Mouse (Mus musculus): ENCODE results near the gene Phldb2.

The Phldb2 gene

GRCm38 (mm10) chr16:45953394-45953793 lies at the start of gene Phldb2:
Gene Phldb2, minus strand, starts transcription at chr16:45953598.
- peak; percentile 26 for DNase-seq (ENCODE audit: low spot score)

- DNase-seq (ENCODE audit: low spot score) = no peak
These were observed 48.3 kb upstream of the Phldb2 start for GRCm38 (mm10) chr16:46001550-46002166.

GRCm38 (mm10) chr16:46000976-46001375 lies 47.6 kb upstream of the Phldb2 start:
- DNase-seq (ENCODE audit: low spot score) = no peak

- no peak for DNase-seq (ENCODE audit: low spot score)
These were observed 46.2 kb upstream of the Phldb2 start for GRCm38 (mm10) chr16:45999374-46000191.

DNA sequence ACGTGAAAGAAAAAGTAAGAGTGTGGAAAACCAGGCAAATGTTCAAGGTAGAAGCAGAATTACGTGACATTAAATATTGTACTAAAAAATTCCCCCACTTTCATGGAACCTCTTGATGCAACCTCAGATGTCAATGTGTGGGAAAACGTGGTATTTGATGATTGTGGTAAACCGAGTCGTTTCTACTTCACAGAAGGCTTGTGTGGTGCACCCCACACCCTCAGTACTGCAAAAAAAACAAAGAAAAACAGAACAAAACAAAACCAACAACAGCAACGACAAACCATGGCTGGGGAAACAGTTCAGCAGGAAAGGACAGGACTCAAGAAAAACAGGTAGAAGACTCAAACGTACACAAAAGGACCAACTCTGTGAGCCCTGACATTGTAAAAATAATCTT lies 44.8 kb upstream of the Phldb2 start:
- no peak for DNase-seq (ENCODE audit: low spot score)

- DNase-seq (ENCODE audit: low spot score) = peak; percentile 32
These were observed 37.7 kb upstream of the Phldb2 start for GRCm38 (mm10) chr16:45990901-45991676.

- no peak for DNase-seq (ENCODE audit: low spot score)
These were observed 32.8 kb upstream of the Phldb2 start for GRCm38 (mm10) chr16:45986236-45986635.

- DNase-seq (ENCODE audit: low spot score) = no peak
These were observed 31.5 kb upstream of the Phldb2 start for GRCm38 (mm10) chr16:45984610-45985606.

DNA sequence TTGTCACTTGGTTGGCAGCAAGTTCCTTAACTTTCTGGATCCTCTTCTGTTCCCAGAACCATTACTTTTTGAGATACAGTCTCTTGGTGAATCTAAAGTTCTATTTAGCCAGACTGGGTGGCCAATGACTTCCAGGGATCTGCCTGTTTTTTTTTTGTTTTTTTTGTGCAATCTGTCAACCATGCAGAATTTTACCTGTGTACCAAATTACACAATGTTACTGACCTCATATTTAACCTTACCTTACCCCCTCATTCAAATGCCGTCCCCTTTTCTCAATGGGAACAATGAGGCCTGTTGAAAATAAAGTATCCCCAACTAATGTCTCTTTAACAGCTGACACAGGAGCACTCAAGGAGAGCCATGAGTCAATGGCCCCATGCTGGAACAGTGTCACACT lies 22.9 kb upstream of the Phldb2 start:
- DNase-seq (ENCODE audit: low spot score) = no peak

DNA sequence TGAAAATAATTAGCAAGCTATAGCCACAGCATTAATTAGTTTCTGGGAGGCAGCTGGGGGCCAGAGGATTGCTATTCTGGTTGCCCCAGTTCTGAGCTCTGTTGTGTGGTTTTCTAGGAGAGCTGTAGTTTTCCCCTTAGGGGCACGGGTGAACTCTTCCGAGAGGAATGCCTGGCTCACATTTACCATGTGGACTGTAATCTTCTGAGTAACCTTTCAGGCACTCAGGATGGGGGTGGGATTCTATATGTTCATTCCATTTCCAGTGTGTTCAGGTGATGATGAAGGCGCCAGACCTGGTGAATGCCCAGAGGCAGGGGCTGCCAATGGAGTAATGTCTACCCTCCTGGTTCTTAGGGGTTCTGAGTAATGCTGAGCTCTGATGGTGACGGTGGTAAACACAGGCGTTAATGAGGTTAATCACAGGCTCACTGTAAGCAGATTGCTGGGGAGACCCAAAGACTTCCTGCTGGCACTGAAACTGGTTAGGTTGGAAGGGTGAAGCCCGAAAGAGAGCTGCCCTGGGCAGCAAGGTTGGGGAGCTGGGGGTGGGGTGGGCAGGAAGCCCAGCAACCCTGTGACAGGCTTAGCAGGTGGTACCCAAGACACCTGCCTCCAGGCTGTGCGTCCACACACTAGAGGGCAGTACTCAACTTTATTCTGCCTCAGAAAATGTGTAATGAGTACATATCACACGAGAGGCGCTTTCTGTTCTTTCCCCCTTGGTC lies 20.7 kb upstream of the Phldb2 start:
- no peak for DNase-seq (ENCODE audit: low spot score)

DNA sequence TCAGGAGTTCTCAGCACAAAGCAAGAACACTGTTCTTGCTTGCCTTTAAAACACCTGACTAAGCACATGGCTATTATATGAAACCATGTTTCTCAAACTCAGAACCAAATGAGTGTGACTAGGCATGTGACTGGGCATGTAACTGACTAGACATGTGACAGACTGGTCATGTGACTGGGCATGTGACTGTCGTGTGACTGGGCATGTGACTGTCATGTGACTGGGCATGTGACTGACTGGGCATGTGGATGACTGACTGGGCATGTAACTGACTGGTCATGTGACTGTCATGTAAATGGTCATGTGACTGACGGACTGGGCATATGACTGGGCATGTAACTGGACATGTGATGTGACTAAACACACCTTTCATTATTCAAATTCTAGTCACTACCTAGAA lies 16.8 kb upstream of the Phldb2 start:
- DNase-seq (ENCODE audit: low spot score) = no peak

DNA sequence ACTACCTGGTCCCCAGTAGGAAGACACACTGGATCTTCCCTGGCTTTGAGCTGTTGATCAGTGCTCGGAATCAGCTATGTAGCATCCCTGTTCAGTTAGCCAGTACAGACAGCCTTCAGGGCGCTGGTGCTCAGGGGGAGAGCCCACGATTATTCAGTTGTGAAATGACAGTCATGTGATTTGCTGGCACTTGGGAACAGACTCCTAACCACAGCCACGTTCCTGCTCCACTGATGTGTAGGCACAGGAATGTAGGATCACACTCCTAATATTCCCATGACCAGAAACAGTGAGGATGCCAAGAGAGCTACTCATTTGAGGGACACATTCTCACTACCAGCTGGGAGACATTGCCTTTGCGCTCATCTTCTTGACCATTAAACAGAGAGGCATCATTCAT lies 15.3 kb upstream of the Phldb2 start:
- no peak for DNase-seq (ENCODE audit: low spot score)

- DNase-seq (ENCODE audit: low spot score) = peak; percentile 75
These were observed 14.1 kb upstream of the Phldb2 start for GRCm38 (mm10) chr16:45967471-45967870.

- no peak for DNase-seq (ENCODE audit: low spot score)
These were observed 13.2 kb upstream of the Phldb2 start for GRCm38 (mm10) chr16:45966604-45967003.

GRCm38 (mm10) chr16:45964777-45965176 lies 11.4 kb upstream of the Phldb2 start:
- DNase-seq (ENCODE audit: low spot score) = no peak

GRCm38 (mm10) chr16:45963837-45964236 lies 10.4 kb upstream of the Phldb2 start:
- DNase-seq (ENCODE audit: low spot score) = no peak

DNA sequence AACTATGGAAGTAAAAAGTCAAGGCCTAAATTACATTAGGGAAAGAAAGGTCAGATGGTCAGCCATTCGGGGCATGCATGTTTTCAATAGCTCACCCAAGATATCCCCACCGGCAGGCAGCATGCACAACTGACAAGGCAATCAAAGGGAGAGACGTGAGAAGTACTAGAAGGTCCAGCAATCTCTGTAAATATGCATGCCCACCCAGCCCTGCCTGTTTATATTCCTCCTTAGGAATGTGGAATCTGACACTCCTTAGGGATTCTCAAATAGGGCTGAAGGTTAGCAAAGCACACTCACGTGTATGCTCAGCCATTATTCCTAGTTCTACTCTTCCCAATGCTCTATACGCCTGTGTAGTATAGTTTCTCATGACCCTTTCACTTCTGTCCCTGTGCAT lies 9.7 kb upstream of the Phldb2 start:
- peak; percentile 38 for DNase-seq (ENCODE audit: low spot score)

DNA sequence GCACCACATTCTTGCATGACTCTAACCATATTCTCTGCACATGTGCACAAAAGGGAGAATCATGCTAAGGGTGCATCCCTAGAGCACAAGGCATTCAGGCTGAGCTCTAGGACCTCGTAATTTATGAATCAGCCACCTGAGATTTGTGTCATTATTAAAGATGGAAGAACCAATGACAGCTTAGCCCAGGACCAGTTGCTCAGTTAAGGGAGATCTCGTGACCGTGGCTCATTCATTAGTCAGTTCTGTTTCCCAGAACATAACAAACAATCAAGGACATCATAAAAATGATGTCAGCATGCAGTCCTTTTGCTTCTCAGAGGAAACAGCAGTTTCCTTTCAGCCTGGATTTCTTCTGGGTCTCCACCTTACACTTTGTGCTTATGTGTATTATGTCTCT lies 7.6 kb upstream of the Phldb2 start:
- no peak for DNase-seq (ENCODE audit: low spot score)

GRCm38 (mm10) chr16:45956390-45956950 lies 3.1 kb upstream of the Phldb2 start:
- no peak for DNase-seq (ENCODE audit: low spot score)

DNA sequence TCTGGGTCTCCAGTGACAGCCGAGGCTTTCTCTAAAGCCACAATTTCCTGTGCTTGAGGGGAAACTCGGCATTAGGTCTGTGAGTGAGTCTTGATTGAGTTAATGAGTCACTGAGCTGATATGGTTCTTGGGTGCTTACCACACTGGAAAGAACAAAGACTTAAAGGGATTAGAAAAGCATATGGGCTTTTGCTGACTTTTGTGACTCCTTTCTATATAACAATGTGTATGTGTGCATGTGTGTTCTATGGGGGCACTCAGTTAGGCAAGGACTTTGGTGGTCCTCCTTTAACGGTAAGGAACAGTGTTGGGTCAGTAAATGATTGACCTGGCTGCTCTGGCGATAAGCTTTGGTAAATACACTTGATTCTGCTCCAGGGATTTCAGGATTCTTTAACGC lies 897 bp downstream of the Phldb2 start:
- peak; percentile 79 for DNase-seq (ENCODE audit: low spot score)

DNA sequence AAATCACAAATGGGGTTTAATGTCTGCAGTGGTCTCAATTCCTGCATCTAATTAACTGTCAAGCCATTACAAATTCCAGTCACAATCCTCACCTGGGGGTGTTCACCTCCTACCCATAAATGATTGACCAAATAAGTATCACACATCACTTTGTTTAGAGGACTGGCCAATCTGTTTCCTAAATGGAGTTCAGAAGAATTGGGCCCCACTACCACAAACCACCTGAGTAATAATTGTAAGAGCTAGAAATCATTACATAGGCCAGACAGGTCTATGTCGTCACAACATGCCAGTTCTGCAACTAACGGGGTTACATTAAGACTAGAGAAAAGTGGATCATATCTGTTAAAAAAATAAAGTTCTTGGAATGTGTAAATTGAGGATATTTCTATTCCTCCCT lies 1.4 kb downstream of the Phldb2 start:
- peak; percentile 41 for DNase-seq (ENCODE audit: low spot score)
